Mouse (Mus musculus) activated CD4-positive, CD25-positive, alpha-beta regulatory T cell, adult 4 months (primary cell): ENCODE results near the gene Mdga1. TPM values are rescaled to one million over a fixed set of nuclear protein-coding genes. Genes with fewer than 3 reads are reported as not detected.
"Not testable (repeated sequence)": the region's sequence is repeated elsewhere in the genome, so short reads cannot be mapped to it uniquely, and the experiment has no call there.

Experiments used
- ATAC-seq: one replicate; pipeline ENCODE4 v1.8.0; 2017
- polyA plus RNA-seq, 2 experiments: library from polyadenylated mRNA; unstranded; fragments of 100-300 nt; shearing (Covaris generic); gene quantifications; one replicate each; pipeline ENCODE4 v1.2.1; 2017

Mdga1 gene
- polyA plus RNA-seq, 2 experiments from 2014 or later = not detected

DNA sequence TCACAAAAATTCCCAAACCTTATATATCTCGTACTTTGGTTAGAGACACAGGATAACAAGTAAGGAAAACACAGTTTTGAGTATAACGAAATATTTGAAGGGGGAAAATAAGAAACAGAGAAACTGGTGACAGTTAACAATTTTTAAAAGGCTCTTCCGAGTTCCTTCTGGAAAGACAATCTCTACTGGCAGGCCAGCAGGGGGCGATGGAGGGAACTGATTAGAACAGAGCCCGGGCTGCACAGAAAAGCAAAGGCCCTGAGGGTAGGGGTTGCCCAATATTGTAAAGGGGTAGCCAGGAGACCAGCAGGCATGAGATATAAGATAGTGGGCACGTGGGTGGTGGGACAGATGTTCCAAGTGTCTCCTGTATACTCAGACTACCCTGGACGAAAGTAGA lies 173.8 kb downstream of the Mdga1 start:
- no peak for ATAC-seq

DNA sequence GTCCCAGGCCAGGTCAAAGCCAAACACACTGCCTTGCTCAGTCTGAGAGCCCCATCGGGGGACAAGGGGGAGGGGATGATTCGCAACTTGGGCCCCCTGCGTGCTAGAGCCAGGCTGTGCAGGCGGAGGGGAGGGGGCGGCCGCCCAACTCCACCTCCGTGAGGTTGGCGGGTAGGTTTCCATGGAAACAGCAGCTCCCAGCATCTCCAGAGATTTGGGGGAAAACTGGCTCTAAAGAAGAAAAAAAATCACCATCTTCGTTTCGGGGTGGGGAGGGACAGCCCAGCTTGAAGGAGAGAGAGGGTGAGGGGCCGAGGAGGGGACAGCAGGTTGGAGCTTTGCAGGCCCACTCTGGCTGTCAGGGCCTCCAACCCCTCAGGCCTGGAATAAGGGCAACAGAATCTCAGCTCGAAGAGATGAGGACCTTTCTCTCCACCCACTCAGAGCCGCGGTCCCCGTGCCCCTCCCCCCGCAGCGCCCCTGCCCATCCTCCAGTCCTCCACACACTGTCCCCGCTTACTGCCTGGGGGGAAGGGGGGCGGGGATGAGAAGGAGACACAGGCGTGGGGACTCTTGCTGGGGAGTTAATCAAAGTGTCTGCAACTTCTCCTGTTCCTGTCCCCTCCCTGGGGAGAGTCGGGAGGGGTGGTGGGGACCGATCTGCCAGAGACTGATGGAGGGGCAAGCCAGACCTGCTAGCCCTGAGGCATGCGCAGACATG lies 174.7 kb downstream of the Mdga1 start:
- no peak for ATAC-seq

DNA sequence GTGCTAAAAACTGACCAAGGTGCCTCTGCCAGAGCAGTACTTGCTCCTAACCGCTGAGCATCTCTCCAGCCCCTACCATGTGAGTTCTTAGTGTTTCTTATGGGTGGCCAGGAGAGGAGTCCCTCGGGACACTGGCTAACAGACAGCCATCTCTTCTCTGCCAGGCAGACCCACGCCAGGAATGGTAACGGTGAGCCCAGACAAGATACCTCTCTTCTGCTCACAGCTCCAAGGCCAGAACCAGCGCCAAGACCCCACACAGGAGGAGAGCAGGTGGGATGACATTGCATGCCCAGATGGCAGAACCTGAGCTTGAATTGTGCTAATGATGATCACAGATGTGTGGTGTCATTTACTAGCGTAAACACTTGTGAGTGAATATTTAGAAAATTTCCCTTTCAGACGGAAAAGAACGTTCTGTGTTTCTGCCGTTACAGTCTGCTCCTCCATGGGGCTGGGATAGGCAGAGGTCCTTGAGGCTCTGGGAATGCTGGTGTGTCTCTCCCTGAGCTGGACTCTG lies 178.3 kb downstream of the Mdga1 start:
- ATAC-seq = no peak

GRCm38 (mm10) chr17:29790231-29790740 lies 179.6 kb downstream of the Mdga1 start:
- ATAC-seq = no peak

DNA sequence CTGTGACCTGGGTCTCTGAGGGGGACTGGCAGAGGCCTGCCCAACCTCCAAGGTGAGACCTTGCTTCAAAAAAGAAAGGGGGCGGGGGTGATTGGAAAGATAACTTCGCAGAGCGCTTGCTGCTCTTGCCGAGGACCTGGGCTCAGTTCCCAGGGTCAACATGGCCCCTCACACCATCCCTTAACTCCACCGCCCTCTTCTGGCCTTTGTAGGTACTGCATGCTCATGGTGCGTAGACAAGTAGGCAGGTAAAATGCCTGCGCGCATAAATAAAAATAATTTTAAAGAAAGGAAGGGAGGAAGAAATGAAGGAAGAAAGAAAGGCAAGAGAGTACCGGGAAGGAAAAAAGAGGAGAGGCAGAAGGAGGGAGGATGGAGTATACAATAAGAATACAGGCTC lies 180.2 kb downstream of the Mdga1 start:
- ATAC-seq = no peak

- no peak for ATAC-seq
Measured at GRCm38 (mm10) chr17:29788573-29788972, 181.3 kb downstream of the Mdga1 start.

GRCm38 (mm10) chr17:29784820-29785219 lies 185.1 kb downstream of the Mdga1 start:
- ATAC-seq = no peak

GRCm38 (mm10) chr17:29781472-29781871 lies 188.4 kb downstream of the Mdga1 start:
- ATAC-seq = not testable (repeated sequence)

DNA sequence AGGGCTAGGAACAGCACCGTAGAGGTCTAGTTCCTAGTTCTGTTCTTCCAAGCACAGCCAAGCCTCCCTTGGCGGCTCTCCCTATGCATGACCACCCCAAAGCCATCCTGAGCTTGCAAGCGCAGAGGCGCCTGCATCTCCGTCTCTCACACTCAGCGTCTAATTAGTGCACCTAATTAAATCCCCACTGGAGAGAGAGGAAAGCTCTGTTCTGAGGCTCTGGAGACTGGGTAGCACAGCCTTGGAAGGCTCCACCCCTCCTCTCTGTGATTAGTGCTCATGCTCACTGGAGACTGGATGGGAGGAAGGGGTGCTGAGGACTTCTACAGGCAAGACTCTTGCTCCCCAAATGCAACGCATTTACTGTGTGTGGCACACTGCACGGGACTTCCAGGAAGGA lies 191.9 kb downstream of the Mdga1 start:
- ATAC-seq = no peak

Other genes with a start within 250 kb of the Mdga1 start
- gene Zfand3, start 34.6 kb upstream of the Mdga1 start, polyA plus RNA-seq = 10 to 100 TPM; 17.1 to 26.8 TPM